Mouse (Mus musculus): Measurements from ENCODE around the gene Defb38. TPM values are rescaled to one million over a fixed set of nuclear protein-coding genes. Genes with fewer than 3 reads are reported as not detected.

The Defb38 gene
- polyA plus RNA-seq (2015; fragmentation: Nextera tagmentation; extraction: Ambion mirVana): not detected in 2 replicates

- DNase-seq (ENCODE audit: low spot score): no peak
Measured at GRCm38 (mm10) chr8:19026466-19026865, at the start of gene Defb38. Gene Defb38, minus strand, starts transcription at chr8:19026566.

GRCm38 (mm10) chr8:19066013-19066412, 39.6 kb upstream of the Defb38 start:
- no peak for DNase-seq (ENCODE audit: low spot score)

GRCm38 (mm10) chr8:19064710-19065109, 38.3 kb upstream of the Defb38 start, which contains the start of gene Defb39:
Gene Defb39, minus strand, starts transcription at chr8:19064810.
- no peak for DNase-seq (ENCODE audit: low spot score)

GRCm38 (mm10) chr8:19062891-19063290, 36.5 kb upstream of the Defb38 start:
- DNase-seq (ENCODE audit: low spot score): no peak

GRCm38 (mm10) chr8:19045242-19045641, 18.9 kb upstream of the Defb38 start:
- no peak for DNase-seq (ENCODE audit: low spot score)

Other genes with a start within 250 kb of the Defb38 start
- gene Defb40, start 48.3 kb downstream of the Defb38 start, polyA plus RNA-seq (2015; fragmentation: Nextera tagmentation; extraction: Ambion mirVana): not detected in 2 replicates
- gene Defb37, start 35.5 kb downstream of the Defb38 start, polyA plus RNA-seq (2015; fragmentation: Nextera tagmentation; extraction: Ambion mirVana): not detected in 2 replicates
- gene Defb39, start 38.2 kb upstream of the Defb38 start, polyA plus RNA-seq (2015; fragmentation: Nextera tagmentation; extraction: Ambion mirVana): not detected in 2 replicates
- gene Defb12, start 88.3 kb upstream of the Defb38 start, polyA plus RNA-seq (2015; fragmentation: Nextera tagmentation; extraction: Ambion mirVana): not detected in 2 replicates
- not detected in 2 replicates for gene Defb34, start 97.2 kb upstream of the Defb38 start, polyA plus RNA-seq (2015; fragmentation: Nextera tagmentation; extraction: Ambion mirVana)
- gene Gm45826, start 114.2 kb upstream of the Defb38 start, polyA plus RNA-seq (2015; fragmentation: Nextera tagmentation; extraction: Ambion mirVana): not detected in 2 replicates
- gene Defb14, start 167.8 kb upstream of the Defb38 start, polyA plus RNA-seq (2015; fragmentation: Nextera tagmentation; extraction: Ambion mirVana): not detected in 2 replicates
- gene Defb4, start 172.1 kb upstream of the Defb38 start, polyA plus RNA-seq (2015; fragmentation: Nextera tagmentation; extraction: Ambion mirVana): not detected in 2 replicates
- 3.7 and 4.6 TPM in 2 replicates for gene Defb6, start 198.9 kb upstream of the Defb38 start, polyA plus RNA-seq (2015; fragmentation: Nextera tagmentation; extraction: Ambion mirVana)
- gene Defb46, start 213.3 kb upstream of the Defb38 start, polyA plus RNA-seq (2015; fragmentation: Nextera tagmentation; extraction: Ambion mirVana): not detected in 2 replicates
- gene Defb5, start 221.0 kb upstream of the Defb38 start, polyA plus RNA-seq (2015; fragmentation: Nextera tagmentation; extraction: Ambion mirVana): not detected in 2 replicates